Mouse (Mus musculus): ENCODE results near the gene Bst2. TPM values are rescaled to one million over a fixed set of nuclear protein-coding genes. Genes with fewer than 3 reads are reported as not detected.

The Bst2 gene
- polyA plus RNA-seq, 1 experiment = 371 TPM

GRCm38 (mm10) chr8:71495811-71496210 is 41.4 kb downstream of the Bst2 start:
- H3K36me3 ChIP-seq (ENCODE audit: control insufficient read depth, insufficient read depth, low read length) = peaks cover 13% of the 10 kb centered on the region
- no peak overlapping the region for H3K4me3 ChIP-seq (ENCODE audit: extremely low read depth, insufficient read depth, insufficient read length)
- TF ChIP-seq POLR2A (IDR thresholded peaks at IDR 0.05; ENCODE audit: low read depth, low read length) (no peak), CTCF (IDR thresholded peaks at IDR 0.05; ENCODE audit: extremely low read depth, insufficient read depth, insufficient read length, insufficient replicate concordance) (no peak)
- no peaks in the 10 kb centered on the region for H3K4me1 ChIP-seq (ENCODE audit: control insufficient read depth, insufficient read depth, insufficient read length)
- DNase-seq (ENCODE audit: low read depth in 1 of 2, low spot score in 2 of 2) = no peak
- H3K27ac ChIP-seq (ENCODE audit: insufficient read depth, low read length) = 0 out of 2 replicates have a peak overlapping the region, but pooled peaks have one; percentile 30
- H3K27me3 ChIP-seq (ENCODE audit: control insufficient read depth, insufficient read depth, low read length) = no peaks in the 10 kb centered on the region
- 85% methylated on average over 5 of the region's 5 CpGs for WGBS

DNA sequence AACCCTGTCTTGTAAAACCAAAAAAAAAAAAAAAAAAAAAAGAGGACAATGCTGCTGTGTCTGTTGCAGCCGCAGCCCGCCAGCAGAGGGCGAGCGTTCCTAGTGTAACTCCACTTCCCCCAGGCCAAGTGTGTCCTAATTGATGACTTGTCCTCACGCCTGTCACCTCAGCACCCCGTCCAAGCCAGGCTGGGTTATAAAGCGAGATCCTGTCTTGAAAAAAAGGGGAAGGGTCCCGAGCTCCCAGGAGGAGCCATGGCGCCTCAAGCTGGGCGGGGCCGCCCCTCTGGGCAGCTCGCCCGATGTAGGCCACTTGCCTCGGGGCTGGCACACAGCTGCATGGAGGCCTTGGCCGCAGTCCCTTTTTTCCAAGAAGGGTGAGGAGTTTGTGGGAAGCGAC is 42.2 kb downstream of the Bst2 start:
- DNase-seq (ENCODE audit: low read depth in 1 of 2, low spot score in 2 of 2) = peak; percentile 56 to 73
- 32% methylated on average over 16 of the region's 16 CpGs for WGBS
- Histone ChIP-seq H3K27me3 (ENCODE audit: control insufficient read depth, insufficient read depth, low read length) (no peaks in the 10 kb centered on the region), H3K27ac (ENCODE audit: insufficient read depth, low read length) (no peak overlapping the region), H3K4me1 (ENCODE audit: control insufficient read depth, insufficient read depth, insufficient read length) (no peaks in the 10 kb centered on the region), H3K4me3 (ENCODE audit: extremely low read depth, insufficient read depth, insufficient read length) (no peak overlapping the region), H3K36me3 (ENCODE audit: control insufficient read depth, insufficient read depth, low read length) (peaks cover 14% of the 10 kb centered on the region)
- TF ChIP-seq CTCF (IDR thresholded peaks at IDR 0.05; ENCODE audit: extremely low read depth, insufficient read depth, insufficient read length, insufficient replicate concordance) = peak; percentile 91
- TF ChIP-seq POLR2A (IDR thresholded peaks at IDR 0.05; ENCODE audit: low read depth, low read length) = no peak

GRCm38 (mm10) chr8:71488454-71488853 is 48.8 kb downstream of the Bst2 start:
- WGBS = under 1% methylated on average over 22 of the region's 22 CpGs
- Histone ChIP-seq H3K4me1 (ENCODE audit: control insufficient read depth, insufficient read depth, insufficient read length) (peaks cover 20% of the 10 kb centered on the region), H3K36me3 (ENCODE audit: control insufficient read depth, insufficient read depth, low read length) (peaks cover 14% of the 10 kb centered on the region), H3K27ac (ENCODE audit: insufficient read depth, low read length) (peak overlapping the region; percentile 90), H3K27me3 (ENCODE audit: control insufficient read depth, insufficient read depth, low read length) (no peaks in the 10 kb centered on the region), H3K4me3 (ENCODE audit: extremely low read depth, insufficient read depth, insufficient read length) (peak overlapping the region; percentile 94)
- TF ChIP-seq CTCF (IDR thresholded peaks at IDR 0.05; ENCODE audit: extremely low read depth, insufficient read depth, insufficient read length, insufficient replicate concordance) (no peak), POLR2A (IDR thresholded peaks at IDR 0.05; ENCODE audit: low read depth, low read length) (no peak; the same call in 1 of the 2 replicates)
- peak; percentile 82 to 93 for DNase-seq (ENCODE audit: low read depth in 1 of 2, low spot score in 2 of 2)

DNA sequence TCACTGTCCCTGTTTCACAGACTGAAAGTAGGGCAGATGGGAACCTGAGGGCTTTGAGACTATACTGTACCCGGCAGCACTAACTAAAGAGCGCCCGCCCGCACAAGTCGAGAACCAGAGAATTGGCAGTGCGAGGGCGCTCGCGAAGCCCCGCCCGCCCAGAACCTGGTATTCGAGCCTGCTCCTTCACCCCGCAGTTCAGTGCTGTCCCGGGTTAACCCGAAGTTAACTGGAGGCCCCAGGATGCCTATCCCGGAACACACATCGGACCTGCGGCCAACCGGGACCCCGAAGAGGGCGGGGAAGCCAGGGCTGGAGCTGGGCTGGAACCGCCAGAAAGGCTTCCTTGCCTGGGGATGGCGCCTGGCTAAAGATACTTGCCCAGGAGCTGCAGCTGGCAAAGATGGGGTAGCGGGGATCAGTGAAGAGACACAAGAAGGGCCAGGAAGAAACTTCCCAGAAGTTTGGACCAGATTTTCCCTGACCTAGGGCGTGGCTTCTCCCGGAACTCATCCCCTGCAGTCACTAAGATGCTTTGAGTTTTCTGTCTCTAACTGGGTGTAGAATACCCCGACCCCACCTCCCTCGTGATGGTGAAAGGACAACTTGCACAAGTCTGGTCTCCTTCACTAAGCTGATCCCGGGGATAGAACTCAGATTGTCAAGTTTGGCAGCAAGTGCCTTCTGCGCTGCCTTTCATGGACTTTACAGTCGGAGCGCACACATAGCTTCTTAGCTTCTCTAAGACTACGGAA is 49.4 kb downstream of the Bst2 start, which contains the start of gene Gtpbp3:
Gene Gtpbp3, plus strand, starts transcription at position 413 of the 755 bp plus-strand sequence.
- peak within 1 kb of the TSS; percentile 90 for H3K27ac ChIP-seq (ENCODE audit: insufficient read depth, low read length)
- 1% methylated on average over 33 of the region's 33 CpGs for WGBS
- no peak for TF ChIP-seq CTCF (IDR thresholded peaks at IDR 0.05; ENCODE audit: extremely low read depth, insufficient read depth, insufficient read length, insufficient replicate concordance)
- TF ChIP-seq POLR2A (IDR thresholded peaks at IDR 0.05; ENCODE audit: low read depth, low read length) = peak; percentile 29
- H3K4me3 ChIP-seq (ENCODE audit: extremely low read depth, insufficient read depth, insufficient read length) = peak within 1 kb of the TSS; percentile 94
- H3K27me3 ChIP-seq (ENCODE audit: control insufficient read depth, insufficient read depth, low read length) = no peaks in the 10 kb centered on the region
- peaks cover 14% of the 10 kb centered on the region for H3K36me3 ChIP-seq (ENCODE audit: control insufficient read depth, insufficient read depth, low read length)
- peaks cover 20% of the 10 kb centered on the region for H3K4me1 ChIP-seq (ENCODE audit: control insufficient read depth, insufficient read depth, insufficient read length)
- DNase-seq (ENCODE audit: low read depth in 1 of 2, low spot score in 2 of 2) = peak; percentile 56 to 78

GRCm38 (mm10) chr8:71486136-71486529 is 51.1 kb downstream of the Bst2 start:
- H3K27ac ChIP-seq (ENCODE audit: insufficient read depth, low read length) = peak overlapping the region; percentile 59
- TF ChIP-seq CTCF (IDR thresholded peaks at IDR 0.05; ENCODE audit: extremely low read depth, insufficient read depth, insufficient read length, insufficient replicate concordance) (no peak), POLR2A (IDR thresholded peaks at IDR 0.05; ENCODE audit: low read depth, low read length) (no peak)
- peaks cover 20% of the 10 kb centered on the region for H3K4me1 ChIP-seq (ENCODE audit: control insufficient read depth, insufficient read depth, insufficient read length)
- H3K36me3 ChIP-seq (ENCODE audit: control insufficient read depth, insufficient read depth, low read length) = peaks cover 2% of the 10 kb centered on the region; the same call in 1 of the 2 replicates
- H3K27me3 ChIP-seq (ENCODE audit: control insufficient read depth, insufficient read depth, low read length) = no peaks in the 10 kb centered on the region
- no peak for DNase-seq (ENCODE audit: low read depth in 1 of 2, low spot score in 2 of 2)
- H3K4me3 ChIP-seq (ENCODE audit: extremely low read depth, insufficient read depth, insufficient read length) = no peak overlapping the region
- WGBS = 18% methylated on average over 7 of the region's 7 CpGs

DNA sequence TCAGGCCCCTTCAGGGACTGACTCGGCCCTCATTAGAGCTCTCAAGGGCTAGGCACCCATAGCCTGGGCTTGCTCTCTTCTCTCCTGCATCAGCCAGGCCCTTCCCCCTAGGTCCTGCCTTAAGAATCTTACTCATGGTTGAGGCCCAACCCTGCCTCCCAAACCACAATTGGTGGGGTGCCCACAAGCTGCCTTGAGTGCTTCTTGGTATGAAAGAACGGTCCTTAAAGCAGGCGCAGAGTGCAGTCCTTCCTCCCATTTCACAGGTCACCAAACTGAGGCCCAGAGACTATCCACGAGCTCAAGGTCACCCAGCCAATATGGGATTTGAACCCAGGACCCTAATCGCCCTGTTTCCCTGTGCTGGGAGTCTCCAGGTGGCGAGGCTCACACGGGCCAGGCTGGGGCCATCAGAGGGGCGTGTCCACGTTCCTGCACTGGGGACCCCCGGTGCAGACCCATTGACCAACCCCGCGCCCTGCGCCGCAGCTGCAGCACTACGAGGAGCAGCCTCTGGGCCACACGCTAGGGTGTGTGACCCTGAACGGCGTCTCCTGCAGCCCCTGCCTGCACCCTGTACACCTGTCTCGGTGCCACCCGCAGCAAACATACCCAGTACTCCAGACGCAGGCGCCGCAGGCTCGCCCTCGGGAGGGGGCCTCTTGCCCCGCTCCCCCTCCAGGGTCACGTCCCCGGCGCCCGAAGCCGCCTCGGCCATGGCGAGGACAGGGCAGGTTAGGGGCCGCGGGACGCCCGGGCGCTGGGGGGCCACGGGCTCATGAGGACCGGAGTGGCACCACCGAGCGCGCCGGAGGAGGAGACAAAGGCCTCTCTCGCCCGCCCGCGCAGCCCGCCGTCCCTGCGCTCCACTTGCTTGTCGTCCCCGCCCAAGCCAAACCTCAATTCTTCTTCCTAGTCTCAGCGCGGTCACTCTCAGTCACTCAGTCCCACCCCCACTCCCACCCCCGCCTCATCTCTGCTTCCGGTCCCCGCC is 51.8 kb downstream of the Bst2 start, which contains the start of gene Ano8:
Gene Ano8, minus strand, starts transcription at position 822 of the 994 bp plus-strand sequence.
- Histone ChIP-seq H3K4me3 (ENCODE audit: extremely low read depth, insufficient read depth, insufficient read length) (peak within 1 kb of the TSS; percentile 65), H3K4me1 (ENCODE audit: control insufficient read depth, insufficient read depth, insufficient read length) (peaks cover 20% of the 10 kb centered on the region), H3K27me3 (ENCODE audit: control insufficient read depth, insufficient read depth, low read length) (no peaks in the 10 kb centered on the region), H3K27ac (ENCODE audit: insufficient read depth, low read length) (peak within 1 kb of the TSS; percentile 65), H3K36me3 (ENCODE audit: control insufficient read depth, insufficient read depth, low read length) (peaks cover 2% of the 10 kb centered on the region; the same call in 1 of the 2 replicates)
- WGBS = 5% methylated on average over 57 of the region's 58 CpGs
- no peak for TF ChIP-seq CTCF (IDR thresholded peaks at IDR 0.05; ENCODE audit: extremely low read depth, insufficient read depth, insufficient read length, insufficient replicate concordance)
- TF ChIP-seq POLR2A (IDR thresholded peaks at IDR 0.05; ENCODE audit: low read depth, low read length) = no peak
- peak; percentile 59 to 83 for DNase-seq (ENCODE audit: low read depth in 1 of 2, low spot score in 2 of 2)

Measured in spleen, adult 2 months (tissue).